Mouse (Mus musculus) bone marrow, adult 2 months (tissue): ENCODE results near the gene Gm43302.
"Not testable (repeated sequence)": the region's sequence is repeated elsewhere in the genome, so short reads cannot be mapped to it uniquely, and the experiment has no call there.

Source experiments
- CTCF ChIP-seq: fragments of 200-500 bp; IDR thresholded peaks from 2 replicates; pipeline ENCODE4 v1.5.1; 2011; ENCODE audit warnings: low read length, control low read depth; ENCODE audit not compliant: control insufficient read depth, insufficient read depth
- POLR2A ChIP-seq: fragments of 200-500 bp; IDR thresholded peaks from 2 replicates; pipeline ENCODE4 v1.6.1; 2011; ENCODE audit warnings: low read depth, mild to moderate bottlenecking, control low read depth, low read length, borderline replicate concordance; ENCODE audit not compliant: control insufficient read depth

- TF ChIP-seq CTCF, POLR2A: not testable (repeated sequence)
Measured at GRCm38 (mm10) chr5:105200791-105201355, 92.6 kb downstream of the Gm43302 start.
